Mouse (Mus musculus): ENCODE measurements at regions not wholly inside any gene's neighbourhood (a gene's known extent, or its start where the extent isn't known, plus 50 kb on each side); places are given as distances from the start of the nearest gene placed in this dataset.

- Histone ChIP-seq H3K27me3 (ENCODE audit: control insufficient read depth, insufficient read depth, low read length) (no peaks in the 10 kb centered on the region), H3K9me3 (replicated peaks; ENCODE audit: control insufficient read depth, low read length) (no peaks in the 10 kb centered on the region), H3K4me2 (ENCODE audit: low read depth, low read length) (no peak overlapping the region), H3K27ac (ENCODE audit: low read depth) (no peak overlapping the region), H3K9ac (replicated peaks; ENCODE audit: low read depth, low read length) (no peak overlapping the region), H3K4me3 (ENCODE audit: low read depth, low read length) (no peak overlapping the region), H3K36me3 (replicated peaks; ENCODE audit: control insufficient read depth, insufficient read depth, low read length) (no peaks in the 10 kb centered on the region), H3K4me1 (ENCODE audit: control insufficient read depth, insufficient read depth) (no peaks in the 10 kb centered on the region)
- WGBS = 73% methylated on average over 13 of the region's 13 CpGs
- ATAC-seq (ENCODE audit: insufficient read depth, low read depth) (no peak), DNase-seq (ENCODE audit: low spot score) (no peak)
- TF ChIP-seq EP300 (IDR thresholded peaks at IDR 0.05; ENCODE audit: low read depth) = no peak
- TF ChIP-seq CTCF (IDR thresholded peaks at IDR 0.05; ENCODE audit: low read depth) = no peak
Measured at GRCm38 (mm10) chr3:34503874-34504572, 146.2 kb upstream of the Sox2 start.

GRCm38 (mm10) chr3:34496839-34497238 lies 153.4 kb upstream of the Sox2 start:
- WGBS = 78% methylated on average over 8 of the region's 8 CpGs
- no peak for ATAC-seq (ENCODE audit: insufficient read depth, low read depth)
- H3K4me2 ChIP-seq (ENCODE audit: low read depth, low read length) = no peak overlapping the region

GRCm38 (mm10) chr3:34495615-34496014 lies 154.6 kb upstream of the Sox2 start:
- 62% methylated on average over 3 of the region's 3 CpGs for WGBS
- TF ChIP-seq EP300 (IDR thresholded peaks at IDR 0.05; ENCODE audit: low read depth) (no peak), CTCF (IDR thresholded peaks at IDR 0.05; ENCODE audit: low read depth) (no peak)

More at GRCm38 (mm10) chr3:34496839-34497238, 153.4 kb upstream of the Sox2 start:
- no peak overlapping the region for H3K9ac ChIP-seq (replicated peaks; ENCODE audit: low read depth, low read length)
- no peaks in the 10 kb centered on the region for H3K27me3 ChIP-seq (ENCODE audit: control insufficient read depth, insufficient read depth, low read length)
- H3K4me3 ChIP-seq (ENCODE audit: low read depth, low read length) = no peak overlapping the region
- TF ChIP-seq EP300 (IDR thresholded peaks at IDR 0.05; ENCODE audit: low read depth) = no peak
- no peak for TF ChIP-seq CTCF (IDR thresholded peaks at IDR 0.05; ENCODE audit: low read depth)
- no peak for DNase-seq (ENCODE audit: low spot score)
- H3K4me1 ChIP-seq (ENCODE audit: control insufficient read depth, insufficient read depth) = no peaks in the 10 kb centered on the region
- no peaks in the 10 kb centered on the region for H3K9me3 ChIP-seq (replicated peaks; ENCODE audit: control insufficient read depth, low read length)
- no peaks in the 10 kb centered on the region for H3K36me3 ChIP-seq (replicated peaks; ENCODE audit: control insufficient read depth, insufficient read depth, low read length)
- no peak overlapping the region for H3K27ac ChIP-seq (ENCODE audit: low read depth)

GRCm38 (mm10) chr3:34493921-34494320 lies 156.3 kb upstream of the Sox2 start:
- no peaks in the 10 kb centered on the region for H3K4me1 ChIP-seq (ENCODE audit: control insufficient read depth, insufficient read depth)
- no peaks in the 10 kb centered on the region for H3K36me3 ChIP-seq (replicated peaks; ENCODE audit: control insufficient read depth, insufficient read depth, low read length)
- H3K27ac ChIP-seq (ENCODE audit: low read depth) = no peak overlapping the region
- H3K9me3 ChIP-seq (replicated peaks; ENCODE audit: control insufficient read depth, low read length) = no peaks in the 10 kb centered on the region
- no peak for TF ChIP-seq EP300 (IDR thresholded peaks at IDR 0.05; ENCODE audit: low read depth)
- no peak for TF ChIP-seq CTCF (IDR thresholded peaks at IDR 0.05; ENCODE audit: low read depth)
- no peak overlapping the region for H3K4me3 ChIP-seq (ENCODE audit: low read depth, low read length)
- no peak overlapping the region for H3K4me2 ChIP-seq (ENCODE audit: low read depth, low read length)
- H3K9ac ChIP-seq (replicated peaks; ENCODE audit: low read depth, low read length) = no peak overlapping the region
- H3K27me3 ChIP-seq (ENCODE audit: control insufficient read depth, insufficient read depth, low read length) = no peaks in the 10 kb centered on the region
- no peak for DNase-seq (ENCODE audit: low spot score)
- ATAC-seq (ENCODE audit: insufficient read depth, low read depth) = no peak

More at GRCm38 (mm10) chr3:34495615-34496014, 154.6 kb upstream of the Sox2 start:
- DNase-seq (ENCODE audit: low spot score) = no peak
- H3K27ac ChIP-seq (ENCODE audit: low read depth) = no peak overlapping the region
- H3K36me3 ChIP-seq (replicated peaks; ENCODE audit: control insufficient read depth, insufficient read depth, low read length) = no peaks in the 10 kb centered on the region
- H3K9ac ChIP-seq (replicated peaks; ENCODE audit: low read depth, low read length) = no peak overlapping the region
- no peak overlapping the region for H3K4me2 ChIP-seq (ENCODE audit: low read depth, low read length)
- no peaks in the 10 kb centered on the region for H3K27me3 ChIP-seq (ENCODE audit: control insufficient read depth, insufficient read depth, low read length)
- no peaks in the 10 kb centered on the region for H3K9me3 ChIP-seq (replicated peaks; ENCODE audit: control insufficient read depth, low read length)
- H3K4me1 ChIP-seq (ENCODE audit: control insufficient read depth, insufficient read depth) = no peaks in the 10 kb centered on the region
- no peak for ATAC-seq (ENCODE audit: insufficient read depth, low read depth)
- no peak overlapping the region for H3K4me3 ChIP-seq (ENCODE audit: low read depth, low read length)

GRCm38 (mm10) chr3:34489008-34489407 lies 161.2 kb upstream of the Sox2 start:
- 78% methylated on average over 2 of the region's 2 CpGs for WGBS
- no peak for ATAC-seq (ENCODE audit: insufficient read depth, low read depth)
- TF ChIP-seq EP300 (IDR thresholded peaks at IDR 0.05; ENCODE audit: low read depth) (no peak), CTCF (IDR thresholded peaks at IDR 0.05; ENCODE audit: low read depth) (no peak)

More at GRCm38 (mm10) chr3:34489008-34489407, 161.2 kb upstream of the Sox2 start:
- Histone ChIP-seq H3K9ac (replicated peaks; ENCODE audit: low read depth, low read length) (no peak overlapping the region), H3K27me3 (ENCODE audit: control insufficient read depth, insufficient read depth, low read length) (no peaks in the 10 kb centered on the region), H3K36me3 (replicated peaks; ENCODE audit: control insufficient read depth, insufficient read depth, low read length) (no peaks in the 10 kb centered on the region), H3K9me3 (replicated peaks; ENCODE audit: control insufficient read depth, low read length) (no peaks in the 10 kb centered on the region), H3K4me3 (ENCODE audit: low read depth, low read length) (no peak overlapping the region), H3K27ac (ENCODE audit: low read depth) (no peak overlapping the region), H3K4me2 (ENCODE audit: low read depth, low read length) (no peak overlapping the region), H3K4me1 (ENCODE audit: control insufficient read depth, insufficient read depth) (no peaks in the 10 kb centered on the region)
- no peak for DNase-seq (ENCODE audit: low spot score)
